Mouse (Mus musculus): ENCODE results near the gene Pcsk4.

- TF ChIP-seq GATA1 (IDR thresholded peaks at IDR 0.05; ENCODE audit: low read length) (no peak), TAL1 (IDR thresholded peaks at IDR 0.05; ENCODE audit: low read length) (no peak)
These were observed 43.4 kb upstream of the Pcsk4 start for GRCm38 (mm10) chr10:80372706-80373105.

All from erythroblast, embryonic 14.5 days (primary cell).